23 mouse cellular contexts compared by ENCODE assay signal in genomic region chr14:18304165-18304564, GRCm38 (mm10). TPM values are rescaled to one million over a fixed set of nuclear protein-coding genes. Genes with fewer than 3 reads are reported as not detected.
A peak's percentile ranks its signal among the peaks of the same experiment; 100 is the strongest.
DNase-seq lines count a peak whose midpoint lies in the region; ATAC-seq and TF ChIP-seq lines count a peak whose summit lies in the region.
"Had no signal": no experiment of that assay in that cellular context is flagged by ENCODE, and none has a peak within 500 bp of the region (broad histone marks: within the 10 kb centered on the region; RNA-seq: fewer than 3 reads in every experiment).

No protein-coding gene starts in this region.

- H3K27ac ChIP-seq in heart, embryonic 15.5 days, result no peak overlapping the region
- 0 out of 2 replicates have a peak overlapping the region, but pooled peaks have one; percentile 32 for H3K27ac ChIP-seq in kidney, embryonic 15.5 days
- H3K27ac ChIP-seq in liver, adult 2 months (replicated peaks; ENCODE audit: insufficient read depth, low read depth, low read length), result no peak overlapping the region
- H3K27ac ChIP-seq in liver, postnatal 0 days (ENCODE audit: low read depth), result no peak overlapping the region
- H3K27ac ChIP-seq: heart, embryonic 10.5 days; hindbrain, embryonic 13.5 days; limb, embryonic 13.5 days; liver, embryonic 13.5 days; midbrain, embryonic 12.5 days; neural tube, embryonic 12.5 days had no signal

- TF ChIP-seq CTCF in liver, adult 2 months (IDR thresholded peaks at IDR 0.05; ENCODE audit: low read depth, low read length), result no peak
- no peak for TF ChIP-seq CTCF in liver, postnatal 0 days (IDR thresholded peaks at IDR 0.05; ENCODE audit: low read depth)

- H3K79me2 ChIP-seq in liver, adult 2 months (ENCODE audit: control insufficient read depth, insufficient read depth, low read length), result peaks cover 7% of the 10 kb centered on the region; the same call in 1 of the 2 replicates

- no peak overlapping the region for H3K4me2 ChIP-seq in heart, embryonic 15.5 days
- no peak overlapping the region for H3K4me2 ChIP-seq in kidney, embryonic 15.5 days
- no peak overlapping the region for H3K4me2 ChIP-seq in liver, postnatal 0 days (ENCODE audit: low read depth, low read length)
- H3K4me2 ChIP-seq: hindbrain, embryonic 13.5 days; limb, embryonic 13.5 days; liver, embryonic 13.5 days; lung, embryonic 14.5 days; midbrain, embryonic 12.5 days; neural tube, embryonic 12.5 days had no signal

- 90% methylated on average over 5 of the region's 5 CpGs for WGBS in heart, embryonic 15.5 days
- 71% methylated on average over 5 of the region's 5 CpGs for WGBS in kidney, embryonic 15.5 days
- WGBS in liver, adult 2 months, result 75% methylated on average over 5 of the region's 5 CpGs
- 79% methylated on average over 5 of the region's 5 CpGs for WGBS in liver, postnatal 0 days (ENCODE audit: insufficient replicate concordance)

- H3K36me3 ChIP-seq in heart, embryonic 15.5 days, result no peaks in the 10 kb centered on the region
- H3K36me3 ChIP-seq in kidney, embryonic 15.5 days, result peaks cover 12% of the 10 kb centered on the region
- no peaks in the 10 kb centered on the region for H3K36me3 ChIP-seq in liver, adult 2 months (ENCODE audit: control insufficient read depth, insufficient read depth, low read length)
- H3K36me3 ChIP-seq in liver, postnatal 0 days (replicated peaks; ENCODE audit: insufficient read depth, low read length), result peaks cover 2% of the 10 kb centered on the region; the same call in 1 of the 2 replicates
- no peaks in the 10 kb centered on the region for H3K36me3 ChIP-seq in splenic B cell, adult 2 months (ENCODE audit: control insufficient read depth, insufficient read depth, low read length, poor library complexity, severe bottlenecking)
- H3K36me3 ChIP-seq: liver, embryonic 13.5 days had no signal

- H3K4me1 ChIP-seq in heart, embryonic 15.5 days (replicated peaks), result peaks cover 28% of the 10 kb centered on the region
- H3K4me1 ChIP-seq in kidney, embryonic 15.5 days, result peaks cover 5% of the 10 kb centered on the region; the same call in 1 of the 2 replicates
- peaks cover 2% of the 10 kb centered on the region; the same call in 1 of the 2 replicates for H3K4me1 ChIP-seq in liver, adult 2 months (ENCODE audit: control insufficient read depth, insufficient read depth, low read length)
- peaks cover 12% of the 10 kb centered on the region; the same call in 1 of the 2 replicates for H3K4me1 ChIP-seq in liver, postnatal 0 days (ENCODE audit: insufficient read depth)
- H3K4me1 ChIP-seq: limb, embryonic 13.5 days; liver, embryonic 13.5 days; midbrain, embryonic 12.5 days; neural tube, embryonic 12.5 days had no signal

- H3K9me3 ChIP-seq in heart, embryonic 15.5 days (replicated peaks), result no peaks in the 10 kb centered on the region
- H3K9me3 ChIP-seq in kidney, embryonic 15.5 days (replicated peaks), result no peaks in the 10 kb centered on the region
- H3K9me3 ChIP-seq in liver, postnatal 0 days (ENCODE audit: low read length), result no peaks in the 10 kb centered on the region
- H3K9me3 ChIP-seq: G1E; heart, embryonic 10.5 days; hindbrain, embryonic 13.5 days; limb, embryonic 13.5 days; liver, embryonic 13.5 days; midbrain, embryonic 12.5 days; neural tube, embryonic 12.5 days had no signal

- intact Hi-C loops in heart, postnatal 10 days (cut with DNase I), result no loop called here

- 0 out of 2 replicates have a peak, but pooled peaks have one; percentile 40 for ATAC-seq in heart, embryonic 15.5 days (replicated peaks; ENCODE audit: insufficient number of reproducible peaks, insufficient read depth, low FRiP score, low read depth)
- peak; percentile 77 for ATAC-seq in kidney, embryonic 15.5 days (replicated peaks; ENCODE audit: low FRiP score)
- ATAC-seq in liver, postnatal 0 days, result no peak

- no peaks in the 10 kb centered on the region for H3K27me3 ChIP-seq in heart, embryonic 15.5 days
- H3K27me3 ChIP-seq in kidney, embryonic 15.5 days, result no peaks in the 10 kb centered on the region
- H3K27me3 ChIP-seq in liver, adult 2 months (ENCODE audit: control insufficient read depth, insufficient read depth, low read length), result no peaks in the 10 kb centered on the region
- H3K27me3 ChIP-seq in liver, postnatal 0 days (ENCODE audit: insufficient read depth, low read length), result no peaks in the 10 kb centered on the region
- no peaks in the 10 kb centered on the region for H3K27me3 ChIP-seq in splenic B cell, adult 2 months (ENCODE audit: control insufficient read depth, insufficient read depth, low read length, poor library complexity, severe bottlenecking)
- H3K27me3 ChIP-seq: hindbrain, embryonic 13.5 days; limb, embryonic 13.5 days; liver, embryonic 13.5 days; midbrain, embryonic 12.5 days; neural tube, embryonic 12.5 days had no signal

- no peak for TF ChIP-seq POLR2A in liver, adult 2 months (IDR thresholded peaks at IDR 0.05; ENCODE audit: extremely low read depth, insufficient read depth, low read length)

- H3K9ac ChIP-seq in heart, embryonic 15.5 days, result no peak overlapping the region
- no peak overlapping the region for H3K9ac ChIP-seq in kidney, embryonic 15.5 days
- no peak overlapping the region for H3K9ac ChIP-seq in liver, adult 2 months (ENCODE audit: low read depth, low read length)
- no peak overlapping the region for H3K9ac ChIP-seq in liver, postnatal 0 days (replicated peaks)
- H3K9ac ChIP-seq: forebrain, postnatal 0 days; hindbrain, embryonic 13.5 days; limb, embryonic 13.5 days; liver, embryonic 13.5 days; lung, embryonic 14.5 days; midbrain, embryonic 12.5 days; neural tube, embryonic 12.5 days had no signal

- no peak overlapping the region for H3K4me3 ChIP-seq in heart, embryonic 15.5 days
- no peak overlapping the region for H3K4me3 ChIP-seq in kidney, embryonic 15.5 days (replicated peaks)
- no peak overlapping the region for H3K4me3 ChIP-seq in liver, adult 2 months (ENCODE audit: insufficient read depth, low read depth, low read length)
- no peak overlapping the region for H3K4me3 ChIP-seq in liver, postnatal 0 days (ENCODE audit: low read depth, low read length)
- H3K4me3 ChIP-seq: heart, embryonic 10.5 days; hindbrain, embryonic 13.5 days; limb, embryonic 13.5 days; liver, embryonic 13.5 days; midbrain, embryonic 12.5 days; neural tube, embryonic 12.5 days had no signal

- DNase-seq in heart, postnatal 10 days, result no peak
- no peak for DNase-seq in kidney, adult 18-20 months
- DNase-seq in liver, adult 2 months (ENCODE audit: extremely low read depth, low read depth, low spot score), result peak; percentile 19
- no peak for DNase-seq in liver, postnatal 0 days
- peak; percentile 50 for DNase-seq in splenic B cell, adult 2 months (ENCODE audit: low read depth, low spot score)
- DNase-seq: adrenal gland, adult 2 months; cerebellum, adult 11 months; cerebellum, adult 9-11 months; forebrain, postnatal 0 days; heart, postnatal 14 days; liver, embryonic 13.5 days; lung, embryonic 14.5 days; retina, postnatal 1 day; right cerebral cortex, postnatal 25 days; spleen, adult 18-20 months had no signal

- no peak for TF ChIP-seq EP300 in liver, postnatal 0 days (IDR thresholded peaks at IDR 0.05; ENCODE audit: low read depth)

RNA-seq across cellular contexts. Expression of gene Ube2e1, which starts 27.5 kb away (rescaled TPM):
- polyA plus RNA-seq in heart, embryonic 15.5 days (2015; fragmentation: Nextera tagmentation; extraction: Ambion mirVana), result 52.7 and 62.4 TPM in 2 replicates
- total RNA-seq in heart, postnatal 10 days (2021), result 10 to 100 TPM; 36.6 to 42.3 TPM
- polyA plus RNA-seq in kidney, embryonic 15.5 days (2015; fragmentation: Nextera tagmentation; extraction: Ambion mirVana), result 140 and 148 TPM in 2 replicates
- total RNA-seq in liver, adult 2 months (2014; rRNA removed), result 32.2 and 45.3 TPM in 2 replicates
- 17.4 and 23.4 TPM in 2 replicates for polyA plus RNA-seq in liver, adult 2 months (2012; rRNA removed)
- 40.8 and 43.5 TPM in 2 replicates for polyA plus RNA-seq in liver, postnatal 0 days (2015; fragmentation: Nextera tagmentation; extraction: Ambion mirVana)

RNA-seq across cellular contexts. Expression of gene Rpl15, which starts 33.0 kb away (rescaled TPM):
- polyA plus RNA-seq in heart, embryonic 15.5 days (2015; fragmentation: Nextera tagmentation; extraction: Ambion mirVana), result 211 and 248 TPM in 2 replicates
- 100 to 1,000 TPM; 793 to 803 TPM for total RNA-seq in heart, postnatal 10 days (2021)
- 429 and 508 TPM in 2 replicates for polyA plus RNA-seq in kidney, embryonic 15.5 days (2015; fragmentation: Nextera tagmentation; extraction: Ambion mirVana)
- total RNA-seq in liver, adult 2 months (2014; rRNA removed), result 138 and 173 TPM in 2 replicates
- 169 and 170 TPM in 2 replicates for polyA plus RNA-seq in liver, adult 2 months (2012; rRNA removed)
- polyA plus RNA-seq in liver, postnatal 0 days (2015; fragmentation: Nextera tagmentation; extraction: Ambion mirVana), result 224 and 240 TPM in 2 replicates

RNA-seq across cellular contexts. Expression of gene Nkiras1, which starts 33.2 kb away (rescaled TPM):
- 21.3 and 22.0 TPM in 2 replicates for polyA plus RNA-seq in heart, embryonic 15.5 days (2015; fragmentation: Nextera tagmentation; extraction: Ambion mirVana)
- total RNA-seq in heart, postnatal 10 days (2021), result 10 to 100 TPM; 28.2 to 29.6 TPM
- polyA plus RNA-seq in kidney, embryonic 15.5 days (2015; fragmentation: Nextera tagmentation; extraction: Ambion mirVana), result 15.0 and 17.6 TPM in 2 replicates
- total RNA-seq in liver, adult 2 months (2014; rRNA removed), result 13.4 and 16.8 TPM in 2 replicates
- 6.4 and 7.5 TPM in 2 replicates for polyA plus RNA-seq in liver, adult 2 months (2012; rRNA removed)
- 19.1 and 20.1 TPM in 2 replicates for polyA plus RNA-seq in liver, postnatal 0 days (2015; fragmentation: Nextera tagmentation; extraction: Ambion mirVana)

Comparison
In these comparisons a context has a peak if more than half of its experiments do, and no peak if none do; other contexts are left out.
1. DNase-seq: peak in liver, adult 2 months (single experiment) and splenic B cell, adult 2 months (single experiment); none in heart, postnatal 10 days (0 of 2), kidney, adult 18-20 months (single experiment) and liver, postnatal 0 days (single experiment).